Mouse (Mus musculus) heart, embryonic 12.5 days (tissue): ENCODE data around the gene Gabbr2. TPM values are rescaled to one million over a fixed set of nuclear protein-coding genes. Genes with fewer than 3 reads are reported as not detected.

Experiments
- ATAC-seq: fragments of 200-750 bp; cut with Nextera tagmentation; 2 replicates; pipeline ENCODE4 v1.8.0; 2017; ENCODE audit warnings: moderate TSS enrichment, moderate library complexity; ENCODE audit not compliant: insufficient number of reproducible peaks, low FRiP score
- H3K27ac ChIP-seq: fragments of 300-500 bp; sonication (generic); 2 replicates; pipeline ENCODE4 v1.5.1; 2016; ENCODE audit warnings: mild to moderate bottlenecking, moderate library complexity; ENCODE audit not compliant: poor library complexity, severe bottlenecking
- H3K27me3 ChIP-seq: fragments of 300-500 bp; sonication (generic); replicated peaks from 2 replicates; pipeline ENCODE4 v1.6.1; 2016; ENCODE audit warnings: mild to moderate bottlenecking, moderate library complexity
- H3K36me3 ChIP-seq: fragments of 300-500 bp; sonication (generic); 2 replicates; pipeline ENCODE4 v1.6.1; 2016; ENCODE audit warnings: mild to moderate bottlenecking, moderate library complexity
- H3K4me1 ChIP-seq: fragments of 300-500 bp; sonication (generic); replicated peaks from 2 replicates; pipeline ENCODE4 v1.6.1; 2016; ENCODE audit warnings: mild to moderate bottlenecking
- H3K4me2 ChIP-seq: fragments of 300-500 bp; sonication (generic); 2 replicates; pipeline ENCODE4 v1.6.1; 2016; ENCODE audit warnings: mild to moderate bottlenecking, moderate library complexity
- H3K4me3 ChIP-seq: fragments of 300-500 bp; sonication (generic); 2 replicates; pipeline ENCODE4 v1.5.1; 2016; ENCODE audit warnings: mild to moderate bottlenecking
- H3K9ac ChIP-seq: fragments of 300-500 bp; sonication (generic); 2 replicates; pipeline ENCODE4 v1.6.1; 2016; ENCODE audit warnings: mild to moderate bottlenecking, moderate library complexity
- H3K9me3 ChIP-seq: fragments of 300-500 bp; sonication (generic); replicated peaks from 2 replicates; pipeline ENCODE4 v1.6.1; 2016; ENCODE audit warnings: mild to moderate bottlenecking, moderate library complexity
- WGBS: fragments of 180-500 bp; shearing (Covaris S2); methylation state at CpG from one replicate; pipeline ENCODE4 v1.1.7; 2016; 5-methylcytosine and 5-hydroxymethylcytosine counted together
- polyA plus RNA-seq: library from polyadenylated mRNA; unstranded; fragments of >200 nt; fragmentation: Nextera tagmentation; extraction: Ambion mirVana; gene quantifications from 2 replicates; pipeline ENCODE4 v1.2.1, GENCODE M21; 2016

Gabbr2 gene
- polyA plus RNA-seq, 1 experiment from 2014 or later: 0.05 TPM

GRCm38 (mm10) chr4:47015156-47015555 lies 23.5 kb upstream of the Gabbr2 start:
- peaks cover 13% of the 10 kb centered on the region; the same call in 1 of the 2 replicates for H3K36me3 ChIP-seq
- no peak overlapping the region for H3K4me2 ChIP-seq
- H3K9me3 ChIP-seq: no peaks in the 10 kb centered on the region
- no peak for ATAC-seq
- H3K4me3 ChIP-seq: no peak overlapping the region
- no peak overlapping the region for H3K9ac ChIP-seq
- 27% methylated on average over 3 of the region's 3 CpGs for WGBS
- peaks cover 1% of the 10 kb centered on the region for H3K27me3 ChIP-seq
- peaks cover 10% of the 10 kb centered on the region for H3K4me1 ChIP-seq
- H3K27ac ChIP-seq: no peak overlapping the region

GRCm38 (mm10) chr4:47012476-47012875 lies 20.8 kb upstream of the Gabbr2 start:
- H3K4me3 ChIP-seq: no peak overlapping the region
- H3K27me3 ChIP-seq: peaks cover 20% of the 10 kb centered on the region
- H3K9ac ChIP-seq: no peak overlapping the region
- H3K9me3 ChIP-seq: no peaks in the 10 kb centered on the region
- H3K4me2 ChIP-seq: no peak overlapping the region
- peaks cover 10% of the 10 kb centered on the region for H3K4me1 ChIP-seq
- no peak overlapping the region for H3K27ac ChIP-seq
- H3K36me3 ChIP-seq: peaks cover 13% of the 10 kb centered on the region; the same call in 1 of the 2 replicates
- ATAC-seq: no peak
- WGBS: 66% methylated on average over 10 of the region's 10 CpGs

- 44% methylated on average over 12 of the region's 12 CpGs for WGBS
- no peak for ATAC-seq
- peak overlapping the region; percentile 11; the same call in 1 of the 2 replicates for H3K4me2 ChIP-seq
- H3K9ac ChIP-seq: no peak overlapping the region
- no peak overlapping the region for H3K4me3 ChIP-seq
- H3K36me3 ChIP-seq: no peaks in the 10 kb centered on the region
- H3K9me3 ChIP-seq: no peaks in the 10 kb centered on the region
- peaks cover 27% of the 10 kb centered on the region for H3K27me3 ChIP-seq
- no peak overlapping the region for H3K27ac ChIP-seq
- H3K4me1 ChIP-seq: peaks cover 9% of the 10 kb centered on the region
These were observed 18.9 kb upstream of the Gabbr2 start for GRCm38 (mm10) chr4:47010400-47011231.

GRCm38 (mm10) chr4:47000626-47001395 lies 9.1 kb upstream of the Gabbr2 start:
- H3K27ac ChIP-seq: no peak overlapping the region
- H3K27me3 ChIP-seq: peaks cover 60% of the 10 kb centered on the region
- 52% methylated on average over 8 of the region's 8 CpGs for WGBS
- no peaks in the 10 kb centered on the region for H3K4me1 ChIP-seq
- H3K4me3 ChIP-seq: no peak overlapping the region
- no peaks in the 10 kb centered on the region for H3K36me3 ChIP-seq
- H3K4me2 ChIP-seq: no peak overlapping the region
- no peak for ATAC-seq
- no peaks in the 10 kb centered on the region for H3K9me3 ChIP-seq
- H3K9ac ChIP-seq: no peak overlapping the region

- 68% methylated on average over 2 of the region's 2 CpGs for WGBS
- Histone ChIP-seq H3K27ac (no peak overlapping the region), H3K27me3 (peaks cover 56% of the 10 kb centered on the region), H3K4me3 (no peak overlapping the region), H3K4me2 (no peak overlapping the region), H3K9ac (no peak overlapping the region), H3K36me3 (no peaks in the 10 kb centered on the region), H3K4me1 (no peaks in the 10 kb centered on the region), H3K9me3 (no peaks in the 10 kb centered on the region)
- no peak for ATAC-seq
These were observed 6.3 kb upstream of the Gabbr2 start for GRCm38 (mm10) chr4:46997969-46998368.

- no peaks in the 10 kb centered on the region for H3K9me3 ChIP-seq
- no peak overlapping the region for H3K4me2 ChIP-seq
- H3K4me1 ChIP-seq: peaks cover 21% of the 10 kb centered on the region; the same call in 1 of the 2 replicates
- H3K36me3 ChIP-seq: no peaks in the 10 kb centered on the region
- 2% methylated on average over 8 of the region's 8 CpGs for WGBS
- no peak overlapping the region for H3K27ac ChIP-seq
- H3K27me3 ChIP-seq: peaks cover 86% of the 10 kb centered on the region
- no peak overlapping the region for H3K9ac ChIP-seq
- no peak for ATAC-seq
- no peak overlapping the region for H3K4me3 ChIP-seq
These were observed 1.3 kb upstream of the Gabbr2 start for GRCm38 (mm10) chr4:46992827-46993473.

GRCm38 (mm10) chr4:46991959-46992316 lies 265 bp upstream of the Gabbr2 start:
- peaks cover 21% of the 10 kb centered on the region; the same call in 1 of the 2 replicates for H3K4me1 ChIP-seq
- no peak for ATAC-seq
- H3K36me3 ChIP-seq: no peaks in the 10 kb centered on the region
- peak overlapping the region; percentile 88 for H3K4me2 ChIP-seq
- no peak overlapping the region for H3K27ac ChIP-seq
- peak overlapping the region; percentile 48 for H3K4me3 ChIP-seq
- peaks cover 83% of the 10 kb centered on the region for H3K27me3 ChIP-seq
- WGBS: under 1% methylated on average over 31 of the region's 31 CpGs
- H3K9me3 ChIP-seq: no peaks in the 10 kb centered on the region
- no peak overlapping the region for H3K9ac ChIP-seq

- WGBS: 5% methylated on average over 29 of the region's 29 CpGs
- Histone ChIP-seq H3K4me3 (0 out of 2 replicates have a peak overlapping the region, but pooled peaks have one; percentile 48), H3K9ac (no peak overlapping the region), H3K27ac (no peak overlapping the region), H3K27me3 (peaks cover 91% of the 10 kb centered on the region), H3K9me3 (no peaks in the 10 kb centered on the region), H3K4me2 (peak overlapping the region; percentile 88; the same call in 1 of the 2 replicates), H3K36me3 (no peaks in the 10 kb centered on the region), H3K4me1 (peaks cover 21% of the 10 kb centered on the region; the same call in 1 of the 2 replicates)
- ATAC-seq: no peak
These were observed 1.2 kb downstream of the Gabbr2 start for GRCm38 (mm10) chr4:46990281-46991015.

GRCm38 (mm10) chr4:46989842-46990241 lies 1.8 kb downstream of the Gabbr2 start:
- 3% methylated on average over 17 of the region's 17 CpGs for WGBS
- ATAC-seq: no peak
- Histone ChIP-seq H3K9me3 (no peaks in the 10 kb centered on the region), H3K4me3 (no peak overlapping the region), H3K27me3 (peaks cover 88% of the 10 kb centered on the region), H3K4me1 (peaks cover 21% of the 10 kb centered on the region; the same call in 1 of the 2 replicates), H3K9ac (no peak overlapping the region), H3K4me2 (peak overlapping the region; percentile 88; the same call in 1 of the 2 replicates), H3K36me3 (no peaks in the 10 kb centered on the region), H3K27ac (no peak overlapping the region)

- Histone ChIP-seq H3K4me2 (no peak overlapping the region), H3K9me3 (no peaks in the 10 kb centered on the region), H3K4me1 (peaks cover 21% of the 10 kb centered on the region; the same call in 1 of the 2 replicates), H3K36me3 (no peaks in the 10 kb centered on the region), H3K9ac (no peak overlapping the region), H3K27me3 (peaks cover 82% of the 10 kb centered on the region), H3K27ac (no peak overlapping the region), H3K4me3 (no peak overlapping the region)
- 71% methylated on average over 4 of the region's 4 CpGs for WGBS
- no peak for ATAC-seq
These were observed 2.8 kb downstream of the Gabbr2 start for GRCm38 (mm10) chr4:46988824-46989223.
